Mouse (Mus musculus) cortical plate, adult 2 months (tissue): ENCODE data around the gene Etv3.

Source experiments
- CTCF ChIP-seq: fragments of 200-500 bp; IDR thresholded peaks from 2 replicates; pipeline ENCODE4 v1.5.1; 2011; ENCODE audit warnings: mild to moderate bottlenecking, control low read depth, low read length; ENCODE audit not compliant: insufficient read depth; ENCODE audit errors: extremely low read depth
- POLR2A ChIP-seq: fragments of 200-500 bp; IDR thresholded peaks from 2 replicates; pipeline ENCODE4 v1.6.1; 2011; ENCODE audit warnings: mild to moderate bottlenecking, low read length, control low read depth; ENCODE audit not compliant: insufficient read depth; ENCODE audit errors: extremely low read depth

DNA sequence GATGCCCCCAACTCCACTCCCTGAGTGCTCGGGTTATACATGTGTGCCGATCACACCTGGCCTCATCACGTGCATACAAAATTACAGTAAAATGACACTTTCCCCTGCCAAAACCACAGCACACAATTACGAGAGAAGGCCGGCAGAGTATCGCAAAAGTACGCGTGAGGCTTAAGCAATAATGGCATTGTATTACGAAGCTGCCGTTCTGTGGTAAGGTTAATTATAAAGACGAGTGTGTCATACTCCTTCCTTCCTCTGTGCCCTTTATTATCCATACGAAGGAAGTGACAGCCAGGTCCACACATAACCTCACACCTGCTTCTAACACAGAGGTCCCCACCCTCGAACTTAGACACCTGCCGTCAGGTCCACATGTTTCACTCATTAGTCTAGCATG lies 42.3 kb downstream of the Etv3 start:
- TF ChIP-seq POLR2A = no peak
- TF ChIP-seq CTCF = no peak
